Mouse (Mus musculus) lung, adult 2 months (tissue): ENCODE measurements at regions not wholly inside any gene's neighbourhood (a gene's known extent, or its start where the extent isn't known, plus 50 kb on each side); places are given as distances from the start of the nearest gene placed in this dataset.

Experiments used
- CTCF ChIP-seq: fragments of 200-500 bp; IDR thresholded peaks from 2 replicates; pipeline ENCODE4 v1.5.1; 2011; ENCODE audit warnings: mild to moderate bottlenecking, low read length, control low read depth; ENCODE audit not compliant: insufficient read depth
- POLR2A ChIP-seq: fragments of 200-500 bp; IDR thresholded peaks from 2 replicates; pipeline ENCODE4 v1.6.1; 2011; ENCODE audit warnings: low read depth, mild to moderate bottlenecking, control low read depth, low read length, borderline replicate concordance; ENCODE audit errors: extremely low read depth

DNA sequence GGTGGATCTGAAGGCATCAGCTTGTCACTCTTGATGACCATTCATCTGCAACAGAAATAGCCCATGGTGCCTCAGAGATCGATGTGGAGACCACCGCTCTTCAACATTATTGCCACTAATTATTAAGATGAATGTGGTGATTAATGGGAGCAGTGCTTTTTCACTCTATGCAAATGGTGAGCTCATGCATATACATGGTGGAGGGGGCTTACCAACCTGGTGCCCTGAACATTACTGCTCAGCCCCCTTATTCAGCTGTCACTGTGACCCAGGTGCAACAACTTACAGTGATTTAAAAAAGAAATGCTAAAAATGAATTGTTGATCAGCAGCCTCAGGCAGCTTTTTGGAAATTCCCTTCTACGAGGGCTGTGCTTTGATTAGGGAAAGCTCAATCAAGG lies 334.9 kb upstream of the Meis1 start:
- no peak for TF ChIP-seq CTCF
- no peak for TF ChIP-seq POLR2A
